Mouse (Mus musculus) hematopoietic stem cell, adult 5-6 weeks (primary cell): ENCODE data around the gene Tsga10ip. TPM values are rescaled to one million over a fixed set of nuclear protein-coding genes. Genes with fewer than 3 reads are reported as not detected.
"Not testable (repeated sequence)": the region's sequence is repeated elsewhere in the genome, so short reads cannot be mapped to it uniquely, and the experiment has no call there.

ENCODE experiments used
- ATAC-seq, 2 experiments: fragments of 125-278 bp in 1 of 2; replicated peaks in 1 of 2; 2 replicates each; pipeline ENCODE4 v1.8.0; 2016 to 2017; ENCODE audit warnings: inconsistent platforms in 2 of 2, mild to moderate bottlenecking in 2 of 2, moderate number of reproducible peaks in 2 of 2, low read depth in 1 of 2, moderate TSS enrichment in 1 of 2; ENCODE audit not compliant: low FRiP score in 2 of 2, poor library complexity in 2 of 2, severe bottlenecking in 2 of 2, insufficient read depth in 1 of 2, low TSS enrichment in 1 of 2
- total RNA-seq: library from RNA; stranded (forward); fragments of 172-1452, 232-1000 nt; gene quantifications from 2 replicates; pipeline ENCODE4 v1.2.3, GENCODE M21; 2017

The Tsga10ip gene
- total RNA-seq, 1 experiment from 2014 or later, result 0.30 TPM

DNA sequence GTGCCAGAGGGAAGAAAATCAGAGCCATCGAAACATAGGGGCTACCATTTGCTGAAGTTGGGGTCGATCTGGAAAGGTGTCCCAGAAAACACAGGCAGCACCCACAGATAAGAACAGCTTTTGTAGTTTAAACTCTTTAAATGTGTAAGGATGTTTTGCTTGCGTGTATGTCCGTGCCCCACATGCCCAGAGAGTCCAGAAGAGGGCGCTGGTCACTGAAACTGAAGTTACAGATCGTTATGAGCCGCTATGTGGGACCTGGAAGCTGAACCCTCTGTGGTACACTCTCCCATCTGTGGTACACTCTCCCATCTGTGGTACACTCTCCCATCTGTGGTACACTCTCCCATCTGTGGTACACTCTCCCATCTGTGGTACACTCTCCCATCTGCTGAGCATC, 4.8 kb upstream of the Tsga10ip start:
- ATAC-seq, result peak; percentile 60 to 67; a peak in 3 of 4 replicates

DNA sequence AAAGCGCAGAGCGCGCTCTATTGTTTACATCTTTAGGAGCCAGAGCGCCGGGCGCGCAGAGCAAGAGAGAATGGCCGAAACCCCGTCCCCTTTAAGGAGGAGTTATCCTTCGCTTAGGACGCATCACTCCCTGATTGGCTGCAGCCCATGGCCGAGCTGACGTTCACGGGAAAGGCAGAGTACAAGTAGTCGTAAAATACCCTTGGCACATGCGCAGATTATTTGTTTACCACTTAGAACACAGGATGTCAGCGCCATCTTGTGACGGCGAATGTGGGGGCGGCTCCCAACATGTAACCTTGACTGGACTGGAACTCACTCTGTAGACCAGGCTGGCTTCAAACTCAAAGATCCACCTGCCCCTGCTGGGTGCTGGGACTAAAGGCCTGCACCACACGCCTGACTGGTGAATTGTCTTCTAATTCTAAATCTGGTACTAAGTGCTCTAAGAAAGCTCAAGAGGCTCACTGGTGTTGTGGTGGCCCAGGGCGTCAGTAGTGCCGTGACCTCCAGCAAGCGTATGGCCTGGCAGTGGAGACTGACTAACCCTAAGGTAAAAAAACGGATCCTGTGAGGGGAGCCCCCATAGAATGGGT, 4.3 kb upstream of the Tsga10ip start:
- ATAC-seq, result peak; percentile 54 to 60

DNA sequence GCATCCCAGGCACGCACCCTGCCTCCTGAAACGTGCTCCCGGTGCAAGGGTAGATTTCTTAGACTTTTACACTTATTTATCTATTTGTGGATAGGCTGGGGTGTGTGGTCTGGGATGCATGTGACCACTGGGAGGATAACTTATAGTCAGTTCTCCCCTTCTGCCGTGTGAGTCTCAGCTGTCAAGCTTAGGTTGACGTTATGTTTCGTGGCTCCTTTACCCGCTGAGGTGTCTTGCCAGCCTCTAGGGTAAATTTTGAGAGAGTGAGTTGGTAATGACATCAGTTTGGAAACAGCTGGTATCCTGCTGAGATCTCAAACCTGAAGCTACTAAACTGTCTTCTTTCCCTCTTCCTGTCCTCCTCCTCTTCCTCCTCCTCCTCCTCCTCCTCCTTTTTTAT, 3.6 kb upstream of the Tsga10ip start:
- 0 out of 4 replicates have a peak, but pooled peaks of 1 of the 2 experiments have one; percentile 44 for ATAC-seq

DNA sequence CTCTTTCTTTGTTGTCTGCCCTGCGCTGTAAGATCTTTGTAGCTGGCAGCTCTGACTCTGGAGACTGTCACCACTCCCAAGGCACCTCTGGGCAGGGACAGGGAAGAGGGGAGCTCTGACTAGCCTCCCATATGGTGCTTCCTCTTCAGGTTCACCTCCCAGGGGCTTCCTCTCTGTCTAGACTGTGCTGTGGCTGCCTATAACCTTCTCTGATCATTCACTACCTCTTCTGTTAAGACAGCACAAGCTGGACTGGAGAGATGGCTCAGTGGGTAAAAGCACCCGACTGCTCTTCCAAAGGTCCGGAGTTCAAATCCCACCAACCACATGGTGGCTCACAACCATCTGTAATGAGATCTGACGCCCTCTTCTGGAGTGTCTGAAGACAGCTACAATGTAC, 1.3 kb downstream of the Tsga10ip start:
- ATAC-seq, result not testable (repeated sequence)

DNA sequence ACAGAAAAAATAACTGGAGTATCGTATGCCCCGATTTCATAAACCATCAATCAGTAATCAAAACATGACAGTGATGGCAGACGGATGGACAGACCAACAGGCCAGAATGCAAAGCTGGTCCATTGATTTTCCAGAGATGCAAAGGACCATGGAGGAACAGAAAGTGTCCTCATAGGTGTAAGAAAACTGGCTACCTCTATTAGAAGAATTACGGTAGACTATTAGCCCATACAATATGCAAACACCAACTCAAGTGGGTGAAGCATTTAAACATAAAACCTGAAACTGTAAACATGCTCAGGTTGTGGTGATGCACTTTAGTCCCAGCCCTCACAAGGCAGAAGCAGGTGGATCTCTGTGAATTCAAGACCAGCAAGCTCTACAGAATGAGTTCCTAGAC, 7.0 kb downstream of the Tsga10ip start:
- no peak for ATAC-seq

DNA sequence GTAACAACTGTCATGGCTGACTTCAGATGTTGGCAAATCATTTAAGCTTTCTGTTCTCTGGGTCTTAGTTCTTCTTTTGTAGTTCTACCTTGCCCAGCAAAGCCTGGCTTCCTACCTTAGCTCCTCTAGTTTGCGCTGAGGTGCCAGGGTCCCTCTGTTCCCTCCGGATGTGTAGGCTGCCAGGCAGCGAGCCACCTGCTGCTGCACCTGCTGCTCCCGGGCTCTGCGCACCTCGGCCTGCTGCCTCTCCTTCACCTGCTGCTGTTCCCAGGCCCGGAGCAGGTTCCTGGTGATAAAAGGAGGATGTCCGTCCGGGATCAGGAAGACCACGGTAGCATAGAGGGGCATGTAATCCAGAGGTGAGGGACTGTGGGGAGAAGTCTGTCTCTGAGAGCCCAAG, 8.2 kb downstream of the Tsga10ip start:
- no peak for ATAC-seq

DNA sequence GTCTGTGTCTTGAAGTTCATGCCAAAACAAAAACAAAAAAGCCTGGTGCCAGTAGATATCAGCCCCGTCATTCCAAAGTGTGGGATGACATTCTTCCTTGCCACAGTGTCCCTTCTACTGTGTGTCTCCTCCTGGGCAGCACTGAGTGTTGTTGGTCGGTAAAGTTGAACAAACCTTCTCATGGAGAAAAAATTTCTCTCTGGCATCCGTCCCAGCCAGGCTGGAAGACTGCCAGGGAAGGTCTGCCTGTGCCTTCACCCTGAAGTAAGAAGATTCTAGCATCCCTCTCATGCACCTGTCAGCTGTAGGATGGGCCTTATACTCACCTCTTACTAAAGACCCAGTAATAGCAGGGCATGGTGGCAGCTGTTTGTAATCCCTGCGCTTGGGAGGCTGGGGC, 9.4 kb downstream of the Tsga10ip start:
- ATAC-seq, result no peak

DNA sequence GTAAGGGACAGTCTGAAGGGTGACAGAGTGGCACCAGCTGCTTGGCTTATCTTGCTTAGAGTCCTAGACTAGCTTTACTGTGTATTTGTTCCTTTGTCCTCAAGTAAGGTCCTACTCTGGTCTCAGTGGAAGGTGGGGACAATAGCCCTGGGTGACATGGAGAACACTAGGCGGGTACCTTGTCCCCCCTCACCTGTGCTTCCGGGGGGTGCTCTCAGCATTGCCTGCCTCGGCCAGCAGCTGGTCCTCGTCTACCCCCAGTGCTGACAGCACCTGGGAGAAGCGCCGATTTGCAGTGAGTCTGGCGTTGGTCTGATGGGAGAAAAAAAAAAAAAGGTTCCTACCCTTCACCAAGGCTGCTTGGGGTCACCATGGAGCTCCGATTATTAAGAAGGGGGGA, 11.9 kb downstream of the Tsga10ip start:
- no peak for ATAC-seq

DNA sequence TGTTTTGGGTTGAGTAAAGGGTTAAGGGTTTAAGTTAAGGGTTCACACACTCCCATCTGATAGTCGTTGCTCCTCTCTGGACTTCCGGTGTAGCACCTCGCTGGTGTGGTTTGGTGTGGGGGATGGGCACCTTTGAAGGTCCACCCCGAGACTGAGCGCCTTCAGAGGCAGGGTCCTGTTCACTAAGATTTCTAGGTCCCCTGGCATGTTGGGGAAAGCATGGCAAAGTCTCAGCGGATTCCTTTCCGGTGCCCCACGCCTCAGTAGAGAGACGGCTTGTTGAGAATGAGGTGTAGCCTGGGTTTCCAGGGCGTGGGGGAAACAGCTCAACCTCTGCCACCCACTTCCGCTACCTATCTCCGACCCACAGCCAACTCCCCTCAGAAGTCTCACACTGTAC, 12.7 kb downstream of the Tsga10ip start:
- ATAC-seq, result peak; percentile 18 to 48

DNA sequence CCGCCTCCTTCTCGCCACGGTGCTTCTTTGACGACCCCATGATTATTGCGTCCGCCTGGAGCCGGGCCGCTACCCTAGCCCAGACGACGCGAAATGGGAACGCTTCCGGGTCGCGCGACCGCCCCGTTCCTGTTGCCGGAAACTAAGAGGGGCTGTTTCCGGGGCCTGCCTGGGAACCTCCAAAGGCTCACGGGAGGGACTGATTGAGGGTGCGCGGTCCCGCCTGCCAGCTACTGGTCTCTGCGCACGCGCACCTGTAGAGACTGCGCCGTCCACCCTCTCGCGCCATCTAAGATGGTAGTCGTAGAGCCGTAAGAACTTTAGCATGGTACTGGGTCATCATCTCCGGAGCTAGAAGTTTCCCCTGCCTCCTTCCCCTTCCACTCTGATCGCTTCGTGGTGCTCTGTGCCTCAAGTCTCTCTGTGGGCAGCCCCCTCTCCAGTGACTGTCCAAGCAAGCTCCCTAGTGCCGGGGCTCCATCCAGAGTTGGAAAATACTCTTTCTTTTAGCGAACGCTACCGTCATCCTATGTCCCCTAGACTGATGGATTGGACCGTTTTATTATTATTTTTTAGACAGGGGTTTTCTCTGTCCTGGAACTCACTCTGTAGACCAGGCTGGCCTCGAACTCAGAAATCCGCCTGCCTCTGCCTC, 13.6 kb downstream of the Tsga10ip start, which contains the start of gene Sart1:
Sart1 (minus strand) TSS at position 116 of the 655 bp plus-strand sequence.
- ATAC-seq, result peak; percentile 89 to 92

DNA sequence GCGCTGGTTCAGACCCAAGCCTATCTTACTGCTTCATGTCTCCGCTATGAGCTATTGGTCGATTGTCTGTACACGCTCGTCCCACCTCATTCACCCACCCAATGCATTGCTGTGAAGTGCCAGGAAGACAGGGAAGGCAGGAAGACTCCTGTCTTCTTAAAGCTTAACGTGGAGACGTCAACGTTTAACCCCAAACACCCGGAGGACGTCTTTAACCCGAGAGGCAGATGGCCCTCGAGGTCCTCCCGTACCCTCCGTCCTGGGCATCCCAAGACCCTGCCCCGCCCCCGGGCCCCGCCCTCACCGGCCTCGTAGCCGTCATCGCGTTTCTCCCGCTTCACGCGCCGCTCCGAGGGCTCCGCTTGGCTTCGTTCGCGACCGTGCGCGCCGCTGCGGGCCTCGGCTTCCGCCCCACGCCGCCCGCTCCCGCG, 14.3 kb downstream of the Tsga10ip start:
- no peak for ATAC-seq

DNA sequence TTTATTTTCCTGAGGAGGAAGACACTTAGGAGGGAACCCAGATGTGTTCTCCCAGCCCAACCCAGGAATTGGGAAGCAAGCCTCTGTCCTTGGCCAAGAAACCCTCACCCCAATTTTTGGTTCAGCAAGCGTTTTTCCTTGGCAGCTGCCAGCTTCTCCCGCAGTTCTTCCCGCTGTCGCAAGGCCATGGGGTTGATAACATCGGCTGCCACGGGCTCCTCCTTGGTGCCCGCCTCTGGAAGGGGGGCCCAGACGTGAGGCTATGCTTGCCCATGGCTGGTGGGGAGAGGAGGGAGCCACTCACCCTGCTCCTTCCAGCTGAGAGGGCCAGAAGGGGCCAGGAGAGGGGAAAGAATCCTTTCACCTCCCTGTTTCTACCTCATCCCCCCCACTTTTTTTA, 17.6 kb downstream of the Tsga10ip start:
- ATAC-seq, result no peak

DNA sequence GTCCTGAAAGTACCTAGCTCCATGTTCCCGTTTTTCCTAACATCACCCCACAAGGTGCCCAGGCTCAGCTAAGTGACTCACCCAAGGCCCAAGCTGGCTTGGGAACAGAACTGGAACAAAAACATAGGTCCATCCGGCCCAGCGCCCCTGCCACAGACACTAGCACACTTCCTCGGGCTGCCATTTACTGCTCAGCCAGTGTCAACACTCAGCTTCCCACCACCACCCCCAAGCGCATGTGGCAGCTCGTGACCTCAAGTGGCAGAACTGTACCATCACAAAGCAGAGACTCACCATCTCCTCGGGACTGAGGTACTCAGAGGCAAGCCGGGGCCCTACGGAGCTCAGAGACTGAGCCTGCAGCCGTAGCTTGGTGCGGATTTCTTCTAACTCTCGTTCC, 19.0 kb downstream of the Tsga10ip start:
- no peak for ATAC-seq

DNA sequence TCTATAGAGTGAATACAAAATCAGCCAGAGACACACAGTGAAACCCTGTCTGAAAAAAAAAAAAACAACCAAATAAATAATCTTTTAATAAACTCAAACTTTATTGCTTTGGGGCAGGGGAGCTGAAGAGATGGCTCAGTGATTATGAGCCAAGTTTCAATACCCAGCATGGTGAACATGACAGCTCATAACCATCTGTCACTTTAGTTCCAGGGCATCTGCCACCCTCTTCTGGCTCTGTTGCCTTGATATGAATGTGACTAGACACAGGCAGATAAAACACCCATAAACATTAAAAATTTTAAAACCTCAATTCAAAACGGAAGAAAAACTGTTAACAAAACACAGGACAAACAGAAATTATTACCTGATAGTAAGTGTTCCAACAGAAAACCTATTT, 24.9 kb downstream of the Tsga10ip start:
- no peak for ATAC-seq

DNA sequence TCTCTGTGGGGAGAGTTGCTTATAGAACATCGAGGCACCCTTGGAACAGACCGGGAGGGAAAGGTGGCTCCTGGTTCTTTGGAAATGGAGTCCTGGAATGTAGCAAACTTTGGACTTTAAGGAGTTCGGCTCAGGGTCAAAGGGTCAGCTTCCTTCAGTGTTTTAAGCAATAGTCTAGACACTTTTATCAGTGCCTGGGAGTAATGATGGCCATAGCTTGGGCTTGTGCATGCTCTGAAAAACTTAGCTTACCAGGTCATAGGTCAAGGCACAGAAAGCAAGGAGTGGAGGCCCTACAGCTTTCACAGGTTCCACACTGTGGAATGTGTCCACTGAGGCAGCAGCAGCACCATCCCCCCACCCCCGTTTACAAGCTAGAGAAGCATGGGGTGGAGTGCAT, 27.6 kb downstream of the Tsga10ip start:
- ATAC-seq, result no peak

DNA sequence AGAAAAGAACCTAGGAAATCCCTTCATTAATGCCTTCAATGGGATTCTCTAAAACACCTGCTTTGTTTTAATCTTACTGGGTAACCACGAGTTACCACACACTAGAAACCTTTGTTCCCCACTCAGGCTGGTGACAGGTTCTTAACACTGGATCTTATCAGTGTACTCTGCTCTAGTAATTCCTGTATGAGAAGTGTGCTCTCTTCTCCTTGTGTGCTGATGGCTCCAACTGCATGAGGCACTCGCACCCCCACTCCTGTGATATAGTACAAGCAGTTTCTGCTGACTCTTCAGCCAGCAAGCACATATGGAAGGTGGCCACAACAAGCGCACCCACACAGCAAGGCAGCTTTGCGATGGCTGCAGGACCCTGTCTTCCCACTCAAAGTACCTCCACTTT, 28.1 kb downstream of the Tsga10ip start:
- no peak for ATAC-seq

DNA sequence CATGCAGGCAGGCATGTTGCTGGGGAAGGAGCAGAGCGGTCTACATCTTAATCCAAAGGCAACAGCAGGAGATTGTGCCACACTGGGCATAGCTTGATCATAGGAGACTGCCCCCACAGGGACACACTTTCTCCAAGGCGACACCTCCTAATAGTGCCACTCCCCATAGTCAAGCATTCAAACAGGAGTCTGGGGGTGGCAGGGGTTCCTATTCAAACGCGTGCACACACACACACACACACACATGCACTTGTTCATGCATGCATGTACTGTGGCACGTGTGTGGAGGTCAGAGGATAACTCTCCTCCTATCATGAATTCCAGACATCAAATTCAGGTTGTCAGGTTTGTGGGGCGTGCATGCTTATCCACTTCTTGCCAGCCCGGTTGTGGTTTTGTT, 29.6 kb downstream of the Tsga10ip start:
- ATAC-seq, result no peak

DNA sequence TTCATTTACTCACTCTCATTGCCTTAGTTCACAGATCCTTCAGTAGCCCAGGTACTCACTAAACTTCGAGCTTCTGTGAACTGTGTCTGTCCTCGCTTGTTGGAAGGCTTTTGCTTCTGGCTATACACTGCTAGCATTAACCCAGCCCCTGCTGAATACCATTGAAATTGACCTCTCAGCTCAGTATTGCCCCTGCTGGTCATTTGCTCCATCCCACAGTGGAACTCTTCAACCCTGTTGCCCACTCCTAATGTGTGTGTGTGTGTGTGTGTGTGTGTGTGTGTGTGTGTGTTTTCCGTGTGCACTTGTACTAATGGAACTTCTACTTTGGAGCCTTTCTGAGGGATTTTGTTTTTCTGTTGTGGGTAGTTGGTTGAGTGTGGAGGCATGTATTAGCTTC, 31.4 kb downstream of the Tsga10ip start:
- ATAC-seq, result no peak

DNA sequence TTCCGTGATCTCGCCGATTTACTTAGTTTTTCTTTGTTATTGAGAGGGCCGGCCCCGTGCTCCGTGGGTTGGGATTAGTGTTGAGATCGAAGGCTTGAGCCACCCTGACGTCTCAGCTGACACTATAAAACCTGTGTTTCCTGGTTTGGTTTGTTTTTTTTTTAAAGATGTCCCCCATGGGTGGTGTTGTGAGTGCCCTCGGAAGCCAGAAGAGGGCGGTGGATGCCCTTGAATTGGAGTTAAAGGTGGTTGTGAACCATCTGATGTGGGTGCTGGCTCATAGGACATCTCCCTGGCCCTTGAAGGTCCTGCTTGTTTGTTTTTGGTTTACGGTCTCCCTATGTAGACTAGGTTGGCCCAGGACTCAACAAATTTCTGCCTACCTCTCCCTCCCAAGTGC, 34.9 kb downstream of the Tsga10ip start:
- ATAC-seq, result no peak
